Mouse (Mus musculus) intestine, embryonic 16.5 days (tissue): ENCODE measurements around the gene Foxg1. TPM values are rescaled to one million over a fixed set of nuclear protein-coding genes. Genes with fewer than 3 reads are reported as not detected.

Source experiments
- ATAC-seq: fragments of 200-750 bp; cut with Nextera tagmentation; 2 replicates; pipeline ENCODE4 v1.8.0; 2017; ENCODE audit warnings: moderate TSS enrichment, moderate library complexity
- H3K27ac ChIP-seq: fragments of 300-500 bp; sonication (generic); 2 replicates; pipeline ENCODE4 v1.5.1; 2014; ENCODE audit warnings: mild to moderate bottlenecking, low read length
- H3K27me3 ChIP-seq: fragments of 300-500 bp; sonication (generic); replicated peaks from 2 replicates; pipeline ENCODE4 v1.6.1; 2014; ENCODE audit warnings: low read length, control low read depth, mixed read lengths; ENCODE audit not compliant: control insufficient read depth, insufficient read depth
- H3K36me3 ChIP-seq: fragments of 300-500 bp; sonication (generic); 2 replicates; pipeline ENCODE4 v1.6.1; 2014; ENCODE audit warnings: low read length, control low read depth; ENCODE audit not compliant: control insufficient read depth, insufficient read depth
- H3K4me1 ChIP-seq: fragments of 300-500 bp; sonication (generic); 2 replicates; pipeline ENCODE4 v1.6.1; 2014; ENCODE audit warnings: low read length, control low read depth, mixed read lengths; ENCODE audit not compliant: control insufficient read depth, insufficient read depth
- H3K4me2 ChIP-seq: fragments of 300-500 bp; sonication (generic); 2 replicates; pipeline ENCODE4 v1.6.1; 2014; ENCODE audit warnings: low read depth, low read length, control low read depth
- H3K4me3 ChIP-seq: fragments of 300-500 bp; sonication (generic); 2 replicates; pipeline ENCODE4 v1.5.1; 2014; ENCODE audit warnings: mild to moderate bottlenecking, low read length
- H3K9ac ChIP-seq: fragments of 300-500 bp; sonication (generic); 2 replicates; pipeline ENCODE4 v1.6.1; 2014; ENCODE audit warnings: low read depth, low read length
- H3K9me3 ChIP-seq: fragments of 300-500 bp; sonication (generic); 2 replicates; pipeline ENCODE4 v1.6.1; 2016; ENCODE audit warnings: low read length, control low read depth; ENCODE audit not compliant: control insufficient read depth
- WGBS: fragments of 180-500 bp; shearing (Covaris S2); extraction: QIAGEN DNeasy Blood & Tissue Kit; methylation state at CpG from one replicate; pipeline ENCODE4 v1.1.7; 2014; 5-methylcytosine and 5-hydroxymethylcytosine counted together
- polyA plus RNA-seq: library from polyadenylated mRNA; unstranded; fragments of >200 nt; fragmentation: Nextera tagmentation; extraction: Ambion mirVana; gene quantifications from 2 replicates; pipeline ENCODE4 v1.2.1, GENCODE M21; 2015

Gene Foxg1
- polyA plus RNA-seq, 1 experiment from 2014 or later = not detected

GRCm38 (mm10) chr12:49376318-49376992 is 6.0 kb upstream of the Foxg1 start:
- no peak overlapping the region for H3K4me3 ChIP-seq
- no peak overlapping the region for H3K9ac ChIP-seq
- no peaks in the 10 kb centered on the region for H3K36me3 ChIP-seq
- no peak overlapping the region for H3K4me2 ChIP-seq
- WGBS = 3% methylated on average over 19 of the region's 19 CpGs
- ATAC-seq = no peak
- peaks cover 79% of the 10 kb centered on the region for H3K27me3 ChIP-seq
- H3K4me1 ChIP-seq = peaks cover 4% of the 10 kb centered on the region; the same call in 1 of the 2 replicates
- no peaks in the 10 kb centered on the region for H3K9me3 ChIP-seq
- no peak overlapping the region for H3K27ac ChIP-seq

- ATAC-seq = no peak
- no peak overlapping the region for H3K4me2 ChIP-seq
These were observed 5.0 kb upstream of the Foxg1 start for GRCm38 (mm10) chr12:49377281-49377970.

GRCm38 (mm10) chr12:49378920-49379319 is 3.5 kb upstream of the Foxg1 start:
- Histone ChIP-seq H3K4me2 (no peak overlapping the region), H3K4me1 (peaks cover 12% of the 10 kb centered on the region), H3K27me3 (peaks cover 84% of the 10 kb centered on the region), H3K4me3 (no peak overlapping the region), H3K9ac (no peak overlapping the region), H3K36me3 (no peaks in the 10 kb centered on the region), H3K9me3 (no peaks in the 10 kb centered on the region), H3K27ac (no peak overlapping the region)
- ATAC-seq = no peak
- 3% methylated on average over 1 of the region's 1 CpGs for WGBS

More at GRCm38 (mm10) chr12:49377281-49377970, 5.0 kb upstream of the Foxg1 start:
- H3K9ac ChIP-seq = no peak overlapping the region
- 1% methylated on average over 15 of the region's 15 CpGs for WGBS
- no peak overlapping the region for H3K27ac ChIP-seq
- peaks cover 4% of the 10 kb centered on the region; the same call in 1 of the 2 replicates for H3K4me1 ChIP-seq
- H3K9me3 ChIP-seq = no peaks in the 10 kb centered on the region
- H3K36me3 ChIP-seq = no peaks in the 10 kb centered on the region
- H3K27me3 ChIP-seq = peaks cover 84% of the 10 kb centered on the region
- H3K4me3 ChIP-seq = no peak overlapping the region

- Histone ChIP-seq H3K9me3 (no peaks in the 10 kb centered on the region), H3K27ac (no peak overlapping the region), H3K4me3 (no peak overlapping the region), H3K9ac (no peak overlapping the region), H3K4me2 (no peak overlapping the region), H3K4me1 (peaks cover 11% of the 10 kb centered on the region), H3K27me3 (peaks cover 83% of the 10 kb centered on the region), H3K36me3 (no peaks in the 10 kb centered on the region)
- ATAC-seq = no peak
- 4% methylated on average over 11 of the region's 11 CpGs for WGBS
These were observed 3.0 kb upstream of the Foxg1 start for GRCm38 (mm10) chr12:49379446-49379845.

- Histone ChIP-seq H3K9me3 (no peaks in the 10 kb centered on the region), H3K4me1 (peaks cover 10% of the 10 kb centered on the region; the same call in 1 of the 2 replicates), H3K9ac (no peak overlapping the region), H3K27ac (no peak overlapping the region), H3K4me3 (no peak overlapping the region), H3K27me3 (peaks cover 89% of the 10 kb centered on the region), H3K4me2 (no peak overlapping the region), H3K36me3 (no peaks in the 10 kb centered on the region)
- WGBS = 2% methylated on average over 4 of the region's 4 CpGs
- ATAC-seq = no peak
These were observed 2.0 kb upstream of the Foxg1 start for GRCm38 (mm10) chr12:49380442-49380841.

- H3K9ac ChIP-seq = no peak overlapping the region
- 3% methylated on average over 4 of the region's 4 CpGs for WGBS
- no peak for ATAC-seq
- H3K36me3 ChIP-seq = no peaks in the 10 kb centered on the region
- no peak overlapping the region for H3K4me2 ChIP-seq
- peaks cover 10% of the 10 kb centered on the region; the same call in 1 of the 2 replicates for H3K4me1 ChIP-seq
- H3K4me3 ChIP-seq = no peak overlapping the region
- peaks cover 89% of the 10 kb centered on the region for H3K27me3 ChIP-seq
- H3K27ac ChIP-seq = no peak overlapping the region
- H3K9me3 ChIP-seq = no peaks in the 10 kb centered on the region
These were observed 1.4 kb upstream of the Foxg1 start for GRCm38 (mm10) chr12:49381031-49381525.

- Histone ChIP-seq H3K4me2 (no peak overlapping the region), H3K27ac (no peak overlapping the region), H3K9me3 (no peaks in the 10 kb centered on the region), H3K36me3 (no peaks in the 10 kb centered on the region), H3K4me3 (no peak overlapping the region), H3K27me3 (peaks cover 82% of the 10 kb centered on the region), H3K9ac (no peak overlapping the region), H3K4me1 (peaks cover 10% of the 10 kb centered on the region; the same call in 1 of the 2 replicates)
- 3% methylated on average over 19 of the region's 19 CpGs for WGBS
- ATAC-seq = no peak
These were observed 617 bp upstream of the Foxg1 start for GRCm38 (mm10) chr12:49381721-49382365.

GRCm38 (mm10) chr12:49383521-49384133 is 1.2 kb downstream of the Foxg1 start:
- no peak overlapping the region for H3K9ac ChIP-seq
- peaks cover 10% of the 10 kb centered on the region; the same call in 1 of the 2 replicates for H3K4me1 ChIP-seq
- WGBS = under 1% methylated on average over 56 of the region's 67 CpGs
- peak overlapping the region; percentile 39 for H3K4me3 ChIP-seq
- no peaks in the 10 kb centered on the region for H3K9me3 ChIP-seq
- no peaks in the 10 kb centered on the region for H3K36me3 ChIP-seq
- ATAC-seq = peak; percentile 69
- H3K4me2 ChIP-seq = peak overlapping the region; percentile 49
- H3K27ac ChIP-seq = no peak overlapping the region
- peaks cover 73% of the 10 kb centered on the region for H3K27me3 ChIP-seq
